Mouse (Mus musculus): ENCODE measurements around the gene Limk1. TPM values are rescaled to one million over a fixed set of nuclear protein-coding genes. Genes with fewer than 3 reads are reported as not detected.

Limk1 gene
- polyA plus RNA-seq, 1 experiment: 8.6 TPM

DNA sequence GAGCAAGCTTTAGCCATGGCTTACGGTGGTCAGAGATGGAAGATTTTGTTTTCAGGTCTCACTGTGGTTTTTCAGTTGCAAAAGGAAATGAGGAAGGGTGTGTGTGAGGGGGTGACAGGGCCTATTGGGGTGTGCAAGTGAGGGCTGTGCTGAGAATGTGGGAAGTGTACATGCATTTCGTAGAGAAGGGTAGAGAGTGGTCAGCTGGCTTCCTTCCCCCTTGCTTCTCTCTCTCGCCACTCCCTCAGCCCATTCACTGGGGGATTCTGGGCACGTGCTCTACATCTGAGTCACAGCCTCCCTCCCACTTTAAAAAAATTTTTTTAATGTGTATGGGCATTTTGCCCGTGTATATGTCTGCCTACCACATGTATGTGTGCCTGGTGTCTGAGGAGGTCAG is 81.3 kb downstream of the Limk1 start:
- Histone ChIP-seq H3K4me3 (replicated peaks; ENCODE audit: control insufficient read depth, low read depth, low read length) (no peak overlapping the region), H3K4me1 (ENCODE audit: control insufficient read depth, insufficient read depth, low read length) (peaks cover 2% of the 10 kb centered on the region), H3K27ac (ENCODE audit: control insufficient read depth, insufficient read depth, low read depth, low read length, poor library complexity) (peak overlapping the region; percentile 68)
- no peak for TF ChIP-seq POLR2A (IDR thresholded peaks at IDR 0.05; ENCODE audit: borderline replicate concordance, control insufficient read depth, low read depth, low read length)
- no peak for TF ChIP-seq CTCF (IDR thresholded peaks at IDR 0.05; ENCODE audit: control insufficient read depth, insufficient read depth, low read length)
- WGBS: 0% methylated on average over 5 of the region's 5 CpGs

- TF ChIP-seq POLR2A (IDR thresholded peaks at IDR 0.05; ENCODE audit: borderline replicate concordance, control insufficient read depth, low read depth, low read length): no peak
- peak; percentile 59 for TF ChIP-seq CTCF (IDR thresholded peaks at IDR 0.05; ENCODE audit: control insufficient read depth, insufficient read depth, low read length)
- Histone ChIP-seq H3K27ac (ENCODE audit: control insufficient read depth, insufficient read depth, low read depth, low read length, poor library complexity) (peak overlapping the region; percentile 68), H3K4me1 (ENCODE audit: control insufficient read depth, insufficient read depth, low read length) (peaks cover 2% of the 10 kb centered on the region), H3K4me3 (replicated peaks; ENCODE audit: control insufficient read depth, low read depth, low read length) (no peak overlapping the region)
Observed at GRCm38 (mm10) chr5:134606314-134606713, 82.1 kb downstream of the Limk1 start.

Other genes starting within 250 kb of the Limk1 start
- gene Gtf2ird1, start 231.9 kb downstream of the Limk1 start, polyA plus RNA-seq (2011; ENCODE audit: insufficient read depth, insufficient read length, low replicate concordance, missing spikeins): 11.2 and 13.1 TPM in 2 replicates
- 5.6 and 7.9 TPM in 2 replicates for gene Clip2, start 136.2 kb downstream of the Limk1 start, polyA plus RNA-seq (2011; ENCODE audit: insufficient read depth, insufficient read length, low replicate concordance, missing spikeins)
- not detected in 2 replicates for gene Syna, start 128.4 kb downstream of the Limk1 start, polyA plus RNA-seq (2011; ENCODE audit: insufficient read depth, insufficient read length, low replicate concordance, missing spikeins)
- gene Rfc2, start 107.2 kb downstream of the Limk1 start, polyA plus RNA-seq (2011; ENCODE audit: insufficient read depth, insufficient read length, low replicate concordance, missing spikeins): 158 and 241 TPM in 2 replicates
- 29.7 and 70.2 TPM in 2 replicates for gene Lat2, start 73.6 kb downstream of the Limk1 start, polyA plus RNA-seq (2011; ENCODE audit: insufficient read depth, insufficient read length, low replicate concordance, missing spikeins)
- 90.3 and 101 TPM in 2 replicates for gene Eif4h, start 49.1 kb downstream of the Limk1 start, polyA plus RNA-seq (2011; ENCODE audit: insufficient read depth, insufficient read length, low replicate concordance, missing spikeins)
- 4.6 and 6.2 TPM in 2 replicates for gene Eln, start 58.7 kb upstream of the Limk1 start, polyA plus RNA-seq (2011; ENCODE audit: insufficient read depth, insufficient read length, low replicate concordance, missing spikeins)
- gene Tmem270, start 218.1 kb upstream of the Limk1 start, polyA plus RNA-seq (2011; ENCODE audit: insufficient read depth, insufficient read length, low replicate concordance, missing spikeins): not detected in 2 replicates
- 224 and 283 TPM in 2 replicates for gene Cldn13, start 226.9 kb upstream of the Limk1 start, polyA plus RNA-seq (2011; ENCODE audit: insufficient read depth, insufficient read length, low replicate concordance, missing spikeins)
- gene Mettl27, start 243.8 kb upstream of the Limk1 start, polyA plus RNA-seq (2011; ENCODE audit: insufficient read depth, insufficient read length, low replicate concordance, missing spikeins): 9.9 and 11.4 TPM in 2 replicates

Data from bone marrow, adult 2 months (tissue).